Mouse (Mus musculus) CD8-positive naive resting alpha-beta T cell, adult 57 days (primary cell): Measurements from ENCODE around the gene Cyp4v3. TPM values are rescaled to one million over a fixed set of nuclear protein-coding genes. Genes with fewer than 3 reads are reported as not detected.

Source experiments
- total RNA-seq: library from RNA; stranded (reverse); gene quantifications from one replicate; pipeline ENCODE4 v1.2.4, GENCODE M21; 2023

The Cyp4v3 gene
- 6.9 TPM for total RNA-seq

DNA sequence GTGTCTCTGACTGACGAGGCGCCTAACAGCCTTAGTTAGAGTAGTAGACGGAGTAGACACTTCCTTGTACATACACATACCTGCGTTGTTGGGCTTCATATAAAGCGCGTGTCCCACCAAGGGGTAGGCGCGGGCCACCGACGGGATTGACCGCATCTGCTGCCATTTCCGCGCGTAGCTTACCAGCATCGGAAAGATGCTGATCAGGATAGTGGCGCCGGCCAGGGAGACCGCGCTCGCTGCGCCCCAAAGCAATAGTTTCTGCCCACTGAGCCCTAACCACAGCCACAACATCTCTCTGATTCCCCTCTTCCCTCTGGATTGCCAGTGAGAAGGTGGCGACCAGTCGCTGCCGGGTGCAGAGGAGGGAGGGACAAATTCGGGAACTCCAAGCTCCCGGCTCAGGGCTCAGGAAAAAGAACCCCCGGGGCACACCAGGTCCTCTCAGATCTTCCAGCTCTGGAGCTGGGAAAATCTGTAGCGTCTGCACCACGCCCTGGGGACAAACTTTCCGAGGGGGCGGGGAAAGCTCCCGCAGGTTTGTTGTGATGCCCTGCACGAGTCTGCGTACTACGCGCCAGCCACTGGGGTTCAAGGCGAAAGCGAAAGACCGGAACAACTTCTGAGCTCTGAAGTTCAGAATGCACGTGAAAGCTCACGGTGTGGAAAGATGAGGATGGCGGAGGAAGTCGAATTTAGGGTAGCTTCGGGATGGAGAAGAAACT, at the start of gene Cyp4v3:
Gene Cyp4v3 (minus strand): TSS at position 532 of the 725 bp plus-strand sequence.

DNA sequence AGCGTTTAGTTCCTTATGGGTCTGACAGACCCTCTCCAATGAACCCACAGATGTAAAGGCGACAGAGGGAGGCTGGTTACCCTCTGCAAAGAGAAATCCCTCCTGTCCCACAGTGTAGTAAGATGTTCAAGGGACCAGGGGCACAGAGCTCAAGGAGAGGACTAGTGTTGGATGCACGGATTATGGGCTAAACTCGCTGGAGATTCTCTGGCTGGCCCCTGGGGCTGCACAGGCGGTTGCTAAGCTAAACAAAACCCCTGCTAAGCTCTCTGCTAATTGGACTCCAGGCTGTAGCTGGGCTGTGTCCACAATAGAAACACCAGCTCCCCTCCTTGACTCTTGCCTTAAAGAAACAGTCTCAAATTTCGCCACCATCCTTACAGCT, 48.9 kb upstream of the Cyp4v3 start, which contains the start of gene Fam149a:
Gene Fam149a (minus strand): TSS at position 329 of the 385 bp plus-strand sequence.

DNA sequence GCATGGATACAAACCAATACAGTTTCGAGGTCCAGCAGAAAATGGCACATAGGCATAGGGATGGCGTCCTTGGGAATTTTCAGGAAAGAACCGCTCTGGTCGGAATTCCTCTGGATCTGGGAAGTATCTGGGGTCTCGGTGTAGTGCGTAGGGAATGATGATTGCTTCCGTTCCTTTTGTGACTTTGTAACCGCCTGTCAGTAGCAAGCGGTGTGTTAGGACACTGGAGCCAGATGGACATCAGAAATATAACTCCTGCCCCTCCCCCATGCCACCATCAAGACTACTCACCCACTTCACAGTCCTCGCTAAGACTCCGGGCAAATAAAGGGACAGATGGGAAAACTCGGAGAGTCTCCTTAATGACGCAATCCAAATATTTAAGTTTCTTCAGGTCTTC, 24.6 kb downstream of the Cyp4v3 start, which contains the start of gene Gm45753:
Gene Gm45753 (minus strand): TSS at position 101 of the 400 bp plus-strand sequence.

DNA sequence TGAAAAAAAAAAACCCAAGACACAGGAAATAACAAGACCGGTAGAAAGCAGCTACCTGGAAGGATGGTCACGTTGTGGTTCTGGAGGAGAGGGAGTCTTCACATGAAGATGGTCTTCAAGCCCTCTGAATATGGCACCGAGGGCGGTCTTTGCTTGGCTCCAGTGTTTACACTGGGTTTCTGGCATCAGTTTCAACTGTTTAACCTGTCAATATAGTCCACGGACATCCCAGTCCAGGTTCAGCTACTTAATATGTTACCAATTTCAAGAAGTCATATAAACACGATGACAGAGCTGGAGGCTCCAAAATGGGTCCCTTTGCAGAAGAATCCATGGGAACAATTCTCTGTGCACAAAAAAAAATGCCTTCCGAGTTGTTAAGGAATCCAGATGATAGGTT, 38.3 kb downstream of the Cyp4v3 start, which contains the start of gene Klkb1:
Gene Klkb1 (minus strand): TSS at position 173 of the 400 bp plus-strand sequence.

DNA sequence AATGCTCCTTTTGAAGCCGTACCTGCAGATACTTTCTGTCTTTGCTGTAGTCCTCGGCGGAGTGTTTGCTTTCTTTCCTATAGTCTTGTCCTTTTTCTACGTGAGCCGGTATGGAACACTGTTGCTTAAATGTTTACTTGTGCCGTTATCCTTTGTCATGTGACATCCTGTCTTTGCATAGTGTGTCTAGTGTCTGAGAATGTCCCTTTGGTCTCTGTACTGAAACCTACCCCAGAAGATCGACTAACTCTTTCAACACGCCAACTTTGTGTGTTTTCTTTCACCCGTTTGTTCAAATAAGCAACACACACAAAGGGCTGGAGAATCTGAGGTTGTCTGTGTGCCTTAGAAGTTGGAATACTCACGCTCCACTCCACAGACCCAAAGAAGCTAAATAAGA, 71.1 kb downstream of the Cyp4v3 start, which contains the start of gene F11:
Gene F11 (minus strand): TSS at position 112 of the 400 bp plus-strand sequence.

Other genes starting within 250 kb of the Cyp4v3 start
- not detected for gene F11, start 71.2 kb downstream of the Cyp4v3 start, total RNA-seq
- gene Klkb1, start 38.4 kb downstream of the Cyp4v3 start, total RNA-seq, result not detected
- not detected for gene Gm45753, start 24.8 kb downstream of the Cyp4v3 start, total RNA-seq
- gene Fam149a, start 49.1 kb upstream of the Cyp4v3 start, total RNA-seq, result 0.18 TPM
- 2.8 TPM for gene Tlr3, start 77.9 kb upstream of the Cyp4v3 start, total RNA-seq
- 1.3 TPM for gene Sorbs2, start 174.6 kb upstream of the Cyp4v3 start, total RNA-seq